Mouse (Mus musculus): ENCODE measurements around the gene A230050P20Rik.
"Not testable (repeated sequence)": the region's sequence is repeated elsewhere in the genome, so short reads cannot be mapped to it uniquely, and the experiment has no call there.

Gene A230050P20Rik

GRCm38 (mm10) chr9:20868448-20869001, at the start of gene A230050P20Rik:
A230050P20Rik (plus strand) TSS chr9:20868642.
- DNase-seq, result peak; percentile 69

GRCm38 (mm10) chr9:20820001-20820400, 48.4 kb upstream of the A230050P20Rik start:
- DNase-seq, result no peak

- no peak for DNase-seq
Measured at GRCm38 (mm10) chr9:20822821-20823220, 45.6 kb upstream of the A230050P20Rik start.

GRCm38 (mm10) chr9:20825781-20826180, 42.7 kb upstream of the A230050P20Rik start:
- no peak for DNase-seq

GRCm38 (mm10) chr9:20828127-20828526, 40.3 kb upstream of the A230050P20Rik start:
- DNase-seq, result no peak

- peak; percentile 96 for DNase-seq
Measured at GRCm38 (mm10) chr9:20830901-20831643, 37.4 kb upstream of the A230050P20Rik start.

- no peak for DNase-seq
Measured at GRCm38 (mm10) chr9:20834881-20835280, 33.6 kb upstream of the A230050P20Rik start.

GRCm38 (mm10) chr9:20835431-20835954, 32.9 kb upstream of the A230050P20Rik start:
- not testable (repeated sequence) for DNase-seq

- no peak for DNase-seq
Measured at GRCm38 (mm10) chr9:20837184-20837947, 31.1 kb upstream of the A230050P20Rik start.

- no peak for DNase-seq
Measured at GRCm38 (mm10) chr9:20838931-20839330, 29.5 kb upstream of the A230050P20Rik start.

GRCm38 (mm10) chr9:20842211-20842610, 26.2 kb upstream of the A230050P20Rik start:
- DNase-seq, result no peak

- peak; percentile 12 for DNase-seq
Measured at GRCm38 (mm10) chr9:20842670-20843069, 25.8 kb upstream of the A230050P20Rik start.

- DNase-seq, result no peak
Measured at GRCm38 (mm10) chr9:20850179-20850578, 18.3 kb upstream of the A230050P20Rik start.

GRCm38 (mm10) chr9:20857131-20857530, 11.3 kb upstream of the A230050P20Rik start:
- peak; percentile 68 for DNase-seq

- no peak for DNase-seq
Measured at GRCm38 (mm10) chr9:20859926-20860325, 8.5 kb upstream of the A230050P20Rik start.

- DNase-seq, result no peak
Measured at GRCm38 (mm10) chr9:20861821-20862220, 6.6 kb upstream of the A230050P20Rik start.

- no peak for DNase-seq
Measured at GRCm38 (mm10) chr9:20862225-20862624, 6.2 kb upstream of the A230050P20Rik start.

GRCm38 (mm10) chr9:20866879-20867278, 1.6 kb upstream of the A230050P20Rik start:
- DNase-seq, result no peak

- DNase-seq, result no peak
Measured at GRCm38 (mm10) chr9:20869246-20869645, 804 bp downstream of the A230050P20Rik start.

GRCm38 (mm10) chr9:20870211-20871173, 2.0 kb downstream of the A230050P20Rik start:
- DNase-seq, result no peak

GRCm38 (mm10) chr9:20872991-20873390, 4.5 kb downstream of the A230050P20Rik start:
- DNase-seq, result no peak

GRCm38 (mm10) chr9:20873521-20873920, 5.1 kb downstream of the A230050P20Rik start:
- DNase-seq, result no peak

All from kidney, postnatal 14 days (tissue).